Mouse (Mus musculus) stomach, embryonic 16.5 days (tissue): ENCODE results near the gene Slco3a1. TPM values are rescaled to one million over a fixed set of nuclear protein-coding genes. Genes with fewer than 3 reads are reported as not detected.

ENCODE experiments used
- ATAC-seq: fragments of 200-750 bp; cut with Nextera tagmentation; 2 replicates; pipeline ENCODE4 v1.8.0; 2017; ENCODE audit warnings: moderate number of reproducible peaks, moderate TSS enrichment; ENCODE audit not compliant: insufficient read depth, low FRiP score
- H3K27ac ChIP-seq: fragments of 300-500 bp; sonication (generic); 2 replicates; pipeline ENCODE4 v1.5.1; 2014; ENCODE audit warnings: low read length
- H3K27me3 ChIP-seq: fragments of 300-500 bp; sonication (generic); 2 replicates; pipeline ENCODE4 v1.6.1; 2014; ENCODE audit warnings: low read length, control low read depth, mixed read lengths; ENCODE audit not compliant: control insufficient read depth, insufficient read depth
- H3K36me3 ChIP-seq: fragments of 300-500 bp; sonication (generic); 2 replicates; pipeline ENCODE4 v1.6.1; 2014; ENCODE audit warnings: low read length; ENCODE audit not compliant: control insufficient read depth, insufficient read depth
- H3K4me1 ChIP-seq: fragments of 300-500 bp; sonication (generic); 2 replicates; pipeline ENCODE4 v1.6.1; 2014; ENCODE audit warnings: low read length, control low read depth, mixed read lengths; ENCODE audit not compliant: control insufficient read depth, insufficient read depth
- H3K4me2 ChIP-seq: fragments of 300-500 bp; sonication (generic); 2 replicates; pipeline ENCODE4 v1.6.1; 2014; ENCODE audit warnings: low read depth, low read length, mixed read lengths
- H3K4me3 ChIP-seq: fragments of 300-500 bp; sonication (generic); replicated peaks from 2 replicates; pipeline ENCODE4 v1.5.1; 2014; ENCODE audit warnings: mild to moderate bottlenecking, low read length
- H3K9ac ChIP-seq: fragments of 300-500 bp; sonication (generic); 2 replicates; pipeline ENCODE4 v1.6.1; 2014; ENCODE audit warnings: low read length
- H3K9me3 ChIP-seq: fragments of 300-500 bp; sonication (generic); replicated peaks from 2 replicates; pipeline ENCODE4 v1.6.1; 2016; ENCODE audit warnings: low read length, control low read depth; ENCODE audit not compliant: control insufficient read depth
- WGBS: fragments of 180-500 bp; shearing (Covaris S2); extraction: QIAGEN DNeasy Blood & Tissue Kit; methylation state at CpG from one replicate; pipeline ENCODE4 v1.1.7; 2014; 5-methylcytosine and 5-hydroxymethylcytosine counted together
- polyA plus RNA-seq: library from polyadenylated mRNA; unstranded; fragments of >200 nt; fragmentation: Nextera tagmentation; extraction: Ambion mirVana; gene quantifications from 2 replicates; pipeline ENCODE4 v1.2.1, GENCODE M21; 2015

Gene Slco3a1
- polyA plus RNA-seq, 1 experiment from 2014 or later = 10.7 TPM

DNA sequence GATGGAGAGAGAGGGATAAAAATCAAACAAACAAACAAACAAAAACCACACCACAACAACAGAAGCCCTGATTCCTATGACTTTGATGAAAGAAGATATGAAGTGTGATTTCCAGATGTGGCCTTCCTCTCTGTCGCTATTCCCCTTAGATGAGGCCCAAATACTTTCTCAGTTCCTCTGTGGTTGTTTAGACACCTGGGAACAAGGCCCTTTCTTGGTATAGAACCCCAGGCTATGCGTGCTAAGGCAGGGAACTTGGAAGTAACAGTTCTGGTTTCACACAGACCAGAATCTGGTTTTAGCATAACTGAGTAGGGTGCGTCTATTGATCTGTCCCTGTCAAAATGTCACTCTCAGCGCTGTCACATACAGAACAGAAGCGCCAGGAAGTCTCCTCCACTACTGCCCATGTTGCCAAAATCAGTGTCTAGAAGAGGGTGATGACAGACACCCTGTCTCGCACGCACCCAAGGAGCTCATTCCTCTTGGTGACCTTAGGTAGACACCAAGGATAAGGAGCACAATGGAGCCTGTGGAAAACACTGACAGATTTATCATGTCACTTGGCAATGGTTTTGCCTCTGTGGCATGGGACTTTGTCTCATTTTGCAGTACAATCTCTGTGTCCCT is 23.0 kb downstream of the Slco3a1 start:
- no peak for ATAC-seq
- no peak overlapping the region for H3K4me2 ChIP-seq
- H3K27ac ChIP-seq = no peak overlapping the region
- WGBS = 86% methylated on average over 7 of the region's 7 CpGs
- H3K4me1 ChIP-seq = no peaks in the 10 kb centered on the region
- no peaks in the 10 kb centered on the region for H3K27me3 ChIP-seq
- H3K4me3 ChIP-seq = no peak overlapping the region
- no peaks in the 10 kb centered on the region for H3K36me3 ChIP-seq
- no peaks in the 10 kb centered on the region for H3K9me3 ChIP-seq
- H3K9ac ChIP-seq = no peak overlapping the region

DNA sequence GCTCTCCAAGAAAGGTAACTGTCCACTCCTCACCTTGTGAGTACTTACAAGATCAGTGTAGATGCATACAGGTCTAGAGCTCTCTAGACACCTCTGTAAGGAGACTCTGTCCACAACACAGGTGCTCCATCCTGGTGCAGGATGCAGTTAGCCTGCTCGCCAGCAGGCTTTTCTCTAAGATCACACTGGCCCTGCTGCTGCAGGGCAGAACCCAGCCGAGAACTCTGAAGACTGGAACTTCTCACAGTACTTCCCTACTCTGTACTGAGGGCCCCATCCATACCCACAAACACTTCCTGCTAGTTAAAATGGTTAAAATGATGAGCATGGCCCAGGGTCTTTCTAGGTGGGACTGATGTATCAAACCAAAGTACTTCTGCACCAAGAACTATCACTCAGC is 24.7 kb downstream of the Slco3a1 start:
- no peak overlapping the region for H3K4me3 ChIP-seq
- no peak overlapping the region for H3K27ac ChIP-seq
- ATAC-seq = no peak
- no peak overlapping the region for H3K4me2 ChIP-seq
- no peaks in the 10 kb centered on the region for H3K36me3 ChIP-seq
- no peaks in the 10 kb centered on the region for H3K4me1 ChIP-seq
- H3K9ac ChIP-seq = no peak overlapping the region
- no peaks in the 10 kb centered on the region for H3K9me3 ChIP-seq
- WGBS = 69% methylated on average over 2 of the region's 2 CpGs
- H3K27me3 ChIP-seq = no peaks in the 10 kb centered on the region

DNA sequence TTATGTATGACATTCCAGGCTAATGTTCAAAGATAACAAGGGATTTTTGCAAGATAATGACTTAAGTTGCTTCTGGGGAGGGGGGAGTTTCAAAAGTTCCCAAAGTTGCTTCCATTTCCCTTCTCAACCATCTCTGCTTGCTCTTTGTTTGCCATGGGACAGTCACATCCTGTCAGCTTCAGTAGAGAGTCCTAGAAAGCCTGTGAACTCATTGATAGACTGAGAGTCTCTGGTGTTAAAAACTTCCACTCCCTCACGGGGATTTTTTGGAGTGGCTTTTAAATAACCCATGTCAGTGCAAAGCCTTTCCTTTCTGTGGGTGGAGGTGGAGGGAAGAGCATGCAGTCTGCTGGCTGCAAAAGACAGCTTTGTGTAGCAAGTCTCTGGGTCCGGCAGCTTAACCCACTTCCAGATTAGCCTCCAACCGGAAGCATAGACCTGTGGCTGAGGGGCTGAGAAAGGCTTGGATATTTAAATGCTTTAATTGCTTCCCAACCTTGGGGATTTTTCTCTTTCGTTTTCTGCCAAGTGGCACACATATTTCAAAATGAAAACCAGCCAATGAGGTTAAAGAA is 25.3 kb downstream of the Slco3a1 start:
- ATAC-seq = no peak
- 44% methylated on average over 4 of the region's 4 CpGs for WGBS
- Histone ChIP-seq H3K4me2 (no peak overlapping the region), H3K9ac (no peak overlapping the region), H3K27me3 (no peaks in the 10 kb centered on the region), H3K4me1 (no peaks in the 10 kb centered on the region), H3K9me3 (no peaks in the 10 kb centered on the region), H3K4me3 (no peak overlapping the region), H3K27ac (no peak overlapping the region), H3K36me3 (no peaks in the 10 kb centered on the region)

DNA sequence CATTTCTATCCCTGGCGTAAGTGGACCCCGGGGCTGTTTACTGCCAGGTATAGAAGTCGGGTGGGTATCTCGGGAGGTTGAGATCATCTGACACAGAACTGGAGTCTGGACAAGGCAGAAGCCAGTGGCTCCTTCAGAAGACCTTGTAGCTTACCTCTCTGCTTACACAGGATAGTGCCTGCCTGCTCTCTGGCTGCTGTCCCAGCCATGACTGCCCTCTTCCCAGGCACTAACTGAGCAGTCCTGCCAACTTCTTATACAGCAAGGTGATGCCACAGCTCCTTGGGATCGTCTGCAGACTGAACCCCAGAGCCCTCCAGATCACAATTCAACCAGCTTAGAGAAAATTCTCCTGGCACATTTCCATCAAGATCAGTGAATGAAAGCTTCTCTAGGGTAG is 26.4 kb downstream of the Slco3a1 start:
- Histone ChIP-seq H3K36me3 (no peaks in the 10 kb centered on the region), H3K9me3 (no peaks in the 10 kb centered on the region), H3K9ac (no peak overlapping the region), H3K4me2 (no peak overlapping the region), H3K27me3 (no peaks in the 10 kb centered on the region), H3K27ac (no peak overlapping the region), H3K4me3 (no peak overlapping the region), H3K4me1 (no peaks in the 10 kb centered on the region)
- ATAC-seq = no peak
- WGBS = 80% methylated on average over 5 of the region's 5 CpGs

DNA sequence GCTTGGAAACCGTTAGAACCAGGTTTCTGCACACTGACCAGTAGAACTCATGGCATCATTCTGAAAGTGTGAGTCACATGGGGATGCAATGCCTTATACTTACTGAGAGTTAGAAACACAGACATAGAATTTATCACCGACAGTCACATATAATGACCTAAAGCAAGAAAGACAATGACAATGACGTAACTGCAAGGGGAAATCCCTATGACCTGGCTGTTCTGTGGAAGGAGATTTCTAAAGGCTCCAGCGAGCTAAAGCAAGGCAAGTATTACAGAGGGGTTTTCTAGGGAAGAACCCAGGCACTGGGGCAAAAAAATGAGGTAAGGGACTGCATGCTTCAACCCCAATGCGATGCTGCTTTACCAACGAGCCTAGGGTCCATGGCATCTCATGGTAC is 26.9 kb downstream of the Slco3a1 start:
- Histone ChIP-seq H3K9ac (no peak overlapping the region), H3K4me1 (no peaks in the 10 kb centered on the region), H3K9me3 (no peaks in the 10 kb centered on the region), H3K4me2 (no peak overlapping the region), H3K36me3 (no peaks in the 10 kb centered on the region), H3K27ac (no peak overlapping the region), H3K4me3 (no peak overlapping the region), H3K27me3 (no peaks in the 10 kb centered on the region)
- ATAC-seq = no peak
- 75% methylated on average over 6 of the region's 6 CpGs for WGBS

DNA sequence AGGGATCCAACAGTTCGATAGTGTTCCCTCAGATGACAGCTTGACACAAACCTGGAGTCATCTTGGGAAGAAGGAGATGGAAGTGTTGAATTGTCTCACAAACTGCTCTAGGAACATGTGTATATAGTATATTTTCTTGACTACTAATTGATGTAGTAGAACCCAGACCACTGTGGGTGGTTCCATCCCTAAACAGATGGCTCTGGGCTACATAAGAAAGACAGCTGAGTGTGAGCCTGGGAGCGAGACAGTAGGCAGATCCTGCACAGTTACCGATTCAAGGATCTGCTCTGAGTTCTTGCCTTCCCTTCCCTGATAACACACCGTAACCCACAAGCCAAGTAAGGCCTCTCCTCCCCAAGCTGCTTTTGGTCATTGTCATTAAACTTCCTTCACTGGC is 28.6 kb downstream of the Slco3a1 start:
- Histone ChIP-seq H3K4me3 (no peak overlapping the region), H3K9ac (no peak overlapping the region), H3K27me3 (no peaks in the 10 kb centered on the region), H3K4me1 (no peaks in the 10 kb centered on the region), H3K36me3 (no peaks in the 10 kb centered on the region), H3K27ac (no peak overlapping the region), H3K4me2 (no peak overlapping the region), H3K9me3 (no peaks in the 10 kb centered on the region)
- ATAC-seq = no peak
- 82% methylated on average over 4 of the region's 4 CpGs for WGBS

DNA sequence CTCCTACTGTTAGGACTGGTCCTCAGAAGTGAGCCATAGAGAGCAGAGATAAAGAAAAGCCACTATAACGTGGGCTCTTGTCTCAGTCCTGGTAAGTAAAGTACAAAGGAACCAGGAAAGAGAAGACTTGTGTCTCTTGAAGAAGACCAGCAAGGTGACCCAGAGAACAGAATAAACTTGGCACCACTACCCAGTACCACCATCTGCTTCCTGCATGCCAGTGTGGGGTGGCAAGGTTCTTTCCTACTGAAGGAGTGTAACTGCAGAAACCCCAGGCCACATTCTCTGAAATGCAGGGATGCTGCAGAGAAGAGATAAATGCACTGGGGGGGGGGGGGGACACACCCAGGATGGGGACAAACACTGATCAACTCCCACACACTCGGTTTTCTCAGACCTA is 29.0 kb downstream of the Slco3a1 start:
- Histone ChIP-seq H3K36me3 (no peaks in the 10 kb centered on the region), H3K27ac (no peak overlapping the region), H3K27me3 (no peaks in the 10 kb centered on the region), H3K9me3 (no peaks in the 10 kb centered on the region), H3K4me2 (no peak overlapping the region), H3K4me3 (no peak overlapping the region), H3K9ac (no peak overlapping the region), H3K4me1 (no peaks in the 10 kb centered on the region)
- no peak for ATAC-seq
- WGBS = 71% methylated on average over 2 of the region's 2 CpGs

DNA sequence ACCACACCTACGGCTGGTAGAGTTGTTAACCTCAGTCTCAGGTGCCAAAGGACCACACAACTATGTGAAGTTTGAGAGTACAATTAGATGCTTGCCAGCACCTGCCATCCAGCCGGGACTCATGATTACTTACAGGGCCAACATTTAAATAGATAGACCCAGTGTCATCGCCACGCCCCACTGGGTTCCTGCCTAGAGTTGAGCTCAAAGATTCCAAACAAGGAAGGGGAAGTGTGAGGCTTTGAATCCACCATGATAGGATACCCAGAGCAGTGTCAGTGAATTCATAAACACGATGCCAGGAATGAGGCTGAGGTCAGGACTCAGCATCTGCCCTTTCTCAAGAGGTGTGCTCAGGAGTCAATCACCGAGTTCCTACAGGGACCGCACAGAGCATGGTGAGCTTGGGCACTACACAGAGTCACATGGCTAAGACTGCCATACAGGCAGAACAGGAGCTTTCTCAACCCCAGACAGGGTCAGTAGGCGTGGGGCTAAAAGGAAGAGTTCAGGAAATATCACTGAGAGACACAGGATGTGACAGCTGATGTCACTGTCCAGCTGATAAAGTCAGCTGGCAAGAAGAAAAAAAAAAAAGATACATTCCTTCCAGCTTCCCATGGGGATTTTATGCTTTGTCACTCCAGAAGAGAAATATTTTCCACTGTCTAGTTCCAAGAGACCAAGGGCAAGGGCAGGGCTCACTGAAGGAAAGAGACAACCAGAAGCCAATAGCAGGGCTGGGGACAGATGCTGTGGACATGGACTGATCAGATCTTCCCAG is 30.2 kb downstream of the Slco3a1 start:
- Histone ChIP-seq H3K4me3 (no peak overlapping the region), H3K36me3 (no peaks in the 10 kb centered on the region), H3K27me3 (no peaks in the 10 kb centered on the region), H3K4me1 (no peaks in the 10 kb centered on the region), H3K4me2 (no peak overlapping the region), H3K9ac (no peak overlapping the region), H3K27ac (no peak overlapping the region), H3K9me3 (no peaks in the 10 kb centered on the region)
- no peak for ATAC-seq
- WGBS = 79% methylated on average over 8 of the region's 8 CpGs

DNA sequence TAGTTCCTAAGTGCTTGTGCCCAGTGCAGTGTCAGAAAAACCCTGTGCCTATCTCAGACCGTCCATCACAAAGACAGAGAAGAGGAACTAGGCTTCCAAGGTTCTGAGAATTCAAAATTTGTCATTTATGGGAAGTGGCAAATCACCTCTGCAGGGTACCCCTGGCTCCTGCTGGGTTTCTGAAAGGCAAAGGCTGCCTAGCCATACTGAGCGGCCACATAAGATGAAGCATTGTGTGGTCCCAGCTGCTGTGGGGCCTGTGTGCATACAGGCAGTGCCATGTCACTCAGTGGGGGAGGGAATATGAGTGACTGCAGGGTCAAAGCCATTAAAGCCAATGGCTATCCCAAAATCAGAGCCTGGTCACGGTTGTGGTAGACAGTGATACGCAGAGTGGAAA is 31.5 kb downstream of the Slco3a1 start:
- Histone ChIP-seq H3K9ac (no peak overlapping the region), H3K9me3 (no peaks in the 10 kb centered on the region), H3K4me3 (no peak overlapping the region), H3K27ac (no peak overlapping the region), H3K4me1 (no peaks in the 10 kb centered on the region), H3K27me3 (no peaks in the 10 kb centered on the region), H3K4me2 (no peak overlapping the region), H3K36me3 (no peaks in the 10 kb centered on the region)
- WGBS = 67% methylated on average over 4 of the region's 4 CpGs
- ATAC-seq = no peak
